In the genomic region with DNA sequence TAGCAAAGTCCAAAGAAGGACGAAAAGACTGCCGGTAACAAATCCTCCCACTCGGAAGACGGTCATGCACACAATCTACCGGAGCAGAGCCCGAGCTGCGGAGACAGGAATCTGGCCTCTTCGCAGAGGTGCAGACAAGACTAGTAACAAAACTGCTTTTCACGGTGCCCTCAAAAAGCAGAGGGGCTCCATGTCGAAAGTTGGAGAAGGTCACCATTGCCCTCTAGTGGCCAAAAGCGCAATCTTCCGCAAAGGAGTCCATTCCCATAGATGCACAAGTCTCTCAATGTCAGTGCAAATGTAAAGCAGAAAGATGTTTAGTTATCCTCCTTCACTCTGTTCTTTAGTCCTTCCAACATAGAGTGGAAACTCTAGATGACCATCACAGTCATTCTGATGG, we compare ENCODE assay signal across 8 mouse cellular contexts. TPM values are rescaled to one million over a fixed set of nuclear protein-coding genes. Genes with fewer than 3 reads are reported as not detected.
A peak's percentile ranks its signal among the peaks of the same experiment; 100 is the strongest.
DNase-seq lines count a peak whose midpoint lies in the region; ATAC-seq and TF ChIP-seq lines count a peak whose summit lies in the region.

No protein-coding gene starts in this region.

- H3K27me3 ChIP-seq in embryonic facial prominence, embryonic 14.5 days (replicated peaks; ENCODE audit: control insufficient read depth, insufficient read depth, low read length), result no peaks in the 10 kb centered on the region
- H3K27me3 ChIP-seq in heart, embryonic 12.5 days (replicated peaks), result 0 out of 2 replicates have a peak, but pooled peaks cover 3% of the 10 kb centered on the region
- peaks cover 39% of the 10 kb centered on the region for H3K27me3 ChIP-seq in liver, embryonic 11.5 days (replicated peaks; ENCODE audit: control insufficient read depth, insufficient read depth, low read length)
- no peaks in the 10 kb centered on the region for H3K27me3 ChIP-seq in neural tube, embryonic 11.5 days (ENCODE audit: control insufficient read depth, insufficient read depth, low read length)

- peaks cover 30% of the 10 kb centered on the region for H3K36me3 ChIP-seq in embryonic facial prominence, embryonic 14.5 days (ENCODE audit: control insufficient read depth, insufficient read depth, low read length)
- H3K36me3 ChIP-seq in heart, embryonic 12.5 days, result peaks cover 6% of the 10 kb centered on the region
- H3K36me3 ChIP-seq in liver, embryonic 11.5 days (ENCODE audit: control insufficient read depth, insufficient read depth, low read length), result no peaks in the 10 kb centered on the region
- no peaks in the 10 kb centered on the region for H3K36me3 ChIP-seq in neural tube, embryonic 11.5 days (ENCODE audit: control insufficient read depth, insufficient read depth, low read length)

- H3K4me1 ChIP-seq in bone marrow macrophage, adult 2 months (ENCODE audit: control insufficient read depth, insufficient read depth, low read length), result no peaks in the 10 kb centered on the region
- peaks cover 7% of the 10 kb centered on the region; the same call in 1 of the 2 replicates for H3K4me1 ChIP-seq in embryonic facial prominence, embryonic 14.5 days (ENCODE audit: control insufficient read depth, insufficient read depth, low read length)
- peaks cover 13% of the 10 kb centered on the region for H3K4me1 ChIP-seq in heart, embryonic 12.5 days (replicated peaks)
- H3K4me1 ChIP-seq in liver, embryonic 11.5 days (replicated peaks; ENCODE audit: control insufficient read depth, insufficient read depth, low read length), result no peaks in the 10 kb centered on the region
- H3K4me1 ChIP-seq in neural tube, embryonic 11.5 days (ENCODE audit: control insufficient read depth, insufficient read depth, low read length), result no peaks in the 10 kb centered on the region; the same call in 1 of the 2 replicates

- no peaks in the 10 kb centered on the region for H3K9me3 ChIP-seq in embryonic facial prominence, embryonic 14.5 days (ENCODE audit: control insufficient read depth, low read length)
- no peaks in the 10 kb centered on the region for H3K9me3 ChIP-seq in heart, embryonic 12.5 days (replicated peaks)
- H3K9me3 ChIP-seq in liver, embryonic 11.5 days (ENCODE audit: control insufficient read depth, low read length), result no peaks in the 10 kb centered on the region
- no peaks in the 10 kb centered on the region for H3K9me3 ChIP-seq in neural tube, embryonic 11.5 days (ENCODE audit: control insufficient read depth, low read length)

- peak overlapping the region; percentile 68 for H3K9ac ChIP-seq in embryonic facial prominence, embryonic 14.5 days (ENCODE audit: low read depth, low read length)
- peak overlapping the region; percentile 47 for H3K9ac ChIP-seq in heart, embryonic 12.5 days
- no peak overlapping the region for H3K9ac ChIP-seq in liver, embryonic 11.5 days (ENCODE audit: low read depth, low read length)
- H3K9ac ChIP-seq in neural tube, embryonic 11.5 days (ENCODE audit: low read length), result no peak overlapping the region

- H3K4me3 ChIP-seq in bone marrow macrophage, adult 2 months (ENCODE audit: insufficient read depth, low read length), result no peak overlapping the region
- peak overlapping the region; percentile 75 for H3K4me3 ChIP-seq in embryonic facial prominence, embryonic 14.5 days (ENCODE audit: low read depth, low read length)
- peak overlapping the region; percentile 39 for H3K4me3 ChIP-seq in heart, embryonic 12.5 days
- H3K4me3 ChIP-seq in liver, embryonic 11.5 days (ENCODE audit: low read depth, low read length), result 0 out of 2 replicates have a peak overlapping the region, but pooled peaks have one; percentile 7
- H3K4me3 ChIP-seq in neural tube, embryonic 11.5 days (ENCODE audit: low read depth, low read length), result peak overlapping the region; percentile 31

- no peak for TF ChIP-seq POLR2A in bone marrow macrophage, adult 2 months (IDR thresholded peaks at IDR 0.05; ENCODE audit: borderline replicate concordance, low read depth, low read length)

- under 1% methylated on average over 12 of the region's 12 CpGs for WGBS in embryonic facial prominence, embryonic 14.5 days
- WGBS in heart, embryonic 12.5 days, result 2% methylated on average over 12 of the region's 12 CpGs
- WGBS in liver, embryonic 11.5 days, result 3% methylated on average over 12 of the region's 12 CpGs
- WGBS in neural tube, embryonic 11.5 days, result 1% methylated on average over 12 of the region's 12 CpGs

- H3K27ac ChIP-seq in bone marrow macrophage, adult 2 months (ENCODE audit: insufficient read depth, low read depth, low read length), result no peak overlapping the region
- peak overlapping the region; percentile 98 for H3K27ac ChIP-seq in embryonic facial prominence, embryonic 14.5 days (replicated peaks; ENCODE audit: low read depth, low read length)
- no peak overlapping the region for H3K27ac ChIP-seq in heart, embryonic 12.5 days (ENCODE audit: poor library complexity, severe bottlenecking)
- no peak overlapping the region for H3K27ac ChIP-seq in liver, embryonic 11.5 days (ENCODE audit: low read depth, low read length)
- no peak overlapping the region for H3K27ac ChIP-seq in neural tube, embryonic 11.5 days (ENCODE audit: low read depth, low read length)

- peak overlapping the region; percentile 77 for H3K4me2 ChIP-seq in embryonic facial prominence, embryonic 14.5 days (ENCODE audit: low read depth, low read length)
- peak overlapping the region; percentile 65 for H3K4me2 ChIP-seq in heart, embryonic 12.5 days
- H3K4me2 ChIP-seq in liver, embryonic 11.5 days, result peak overlapping the region; percentile 52
- H3K4me2 ChIP-seq in neural tube, embryonic 11.5 days (ENCODE audit: low read depth), result peak overlapping the region; percentile 54

- peak; percentile 91 for TF ChIP-seq CTCF in bone marrow macrophage, adult 2 months (IDR thresholded peaks at IDR 0.05; ENCODE audit: low read depth, low read length)

- ATAC-seq in embryonic facial prominence, embryonic 14.5 days (ENCODE audit: low read depth), result no peak
- ATAC-seq in heart, embryonic 12.5 days (ENCODE audit: insufficient number of reproducible peaks, low FRiP score), result no peak
- no peak for ATAC-seq in liver, embryonic 11.5 days (replicated peaks; ENCODE audit: low FRiP score)
- no peak for ATAC-seq in neural tube, embryonic 11.5 days (ENCODE audit: insufficient read depth, low FRiP score, low TSS enrichment)

- peak; percentile 1 for DNase-seq in A20 (ENCODE audit: low read depth, low spot score)
- peak; percentile 92 for DNase-seq in embryonic facial prominence, embryonic 14.5 days (ENCODE audit: low spot score)
- peak; percentile 85 for DNase-seq in kidney, postnatal 10 days
- peak; percentile 64 for DNase-seq in liver, embryonic 11.5 days (ENCODE audit: low spot score)
- peak; percentile 88 for DNase-seq in neural tube, embryonic 11.5 days (ENCODE audit: low spot score)
- DNase-seq in urinary bladder, postnatal 10 days (ENCODE audit: low spot score), result peak; percentile 26

RNA-seq across cellular contexts. Expression of gene Cdh11, which starts 4.5 kb away (rescaled TPM):
- 0.47 and 0.60 TPM in 2 replicates for polyA plus RNA-seq in bone marrow macrophage, adult 2 months (2012; ENCODE audit: insufficient read depth, insufficient read length, missing spikeins)
- polyA plus RNA-seq in embryonic facial prominence, embryonic 14.5 days (2014; fragmentation: Nextera tagmentation; extraction: Ambion mirVana), result 207 and 239 TPM in 2 replicates
- polyA plus RNA-seq in heart, embryonic 12.5 days (2016; fragmentation: Nextera tagmentation; extraction: Ambion mirVana), result 78.8 and 84.3 TPM in 2 replicates
- polyA plus RNA-seq in liver, embryonic 11.5 days (2014; fragmentation: Nextera tagmentation; extraction: Ambion mirVana), result 27.4 and 31.7 TPM in 2 replicates
- 106 and 108 TPM in 2 replicates for polyA plus RNA-seq in neural tube, embryonic 11.5 days (2014; fragmentation: Nextera tagmentation; extraction: Ambion mirVana)

Comparison
In these comparisons a context has a peak if more than half of its experiments do, and no peak if none do; other contexts are left out.
1. DNase-seq: peak in every context shown above with its lines; median percentile 92 in embryonic facial prominence, embryonic 14.5 days; 88 in neural tube, embryonic 11.5 days; 85 in kidney, postnatal 10 days; 64 in liver, embryonic 11.5 days; 26 in urinary bladder, postnatal 10 days; 1 in A20.
2. H3K9ac ChIP-seq: peak in embryonic facial prominence, embryonic 14.5 days (single experiment) and heart, embryonic 12.5 days (single experiment); none in liver, embryonic 11.5 days (single experiment) and neural tube, embryonic 11.5 days (single experiment).
3. RNA of gene Cdh11, which starts 4.5 kb away (polyA plus RNA-seq): 207 to 239 TPM in embryonic facial prominence, embryonic 14.5 days, 106 to 108 TPM in neural tube, embryonic 11.5 days, 78.8 to 84.3 TPM in heart, embryonic 12.5 days and 27.4 to 31.7 TPM in liver, embryonic 11.5 days; 0.47 to 0.60 TPM in bone marrow macrophage, adult 2 months; every median in the first group is over 10 times any median in the second.
4. Peak in every context shown above with its lines, with median percentiles within 50 percentile points of each other: H3K4me2 ChIP-seq.